Comparison of ENCODE assay signal across 13 mouse cellular contexts in the genomic region with DNA sequence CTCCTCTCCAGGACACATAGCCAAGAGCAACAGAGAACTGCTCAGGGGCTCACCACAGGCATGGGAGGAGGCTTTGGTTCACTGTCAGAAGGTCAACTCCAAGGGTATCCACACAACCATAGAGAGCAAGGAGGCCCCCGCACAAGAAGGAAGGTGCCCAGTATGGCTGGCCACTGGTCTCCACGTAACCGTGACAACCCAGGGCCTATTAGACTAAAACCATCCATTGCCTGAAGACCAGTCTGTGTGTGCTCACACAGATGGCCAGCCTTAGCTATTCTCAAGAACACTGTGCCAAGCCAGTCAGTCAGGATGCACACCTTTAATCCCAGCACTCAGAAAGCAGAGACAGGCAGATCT.
DNase-seq lines count a peak whose midpoint lies in the region; ATAC-seq and TF ChIP-seq lines count a peak whose summit lies in the region.
"Had no signal": no experiment of that assay in that cellular context is flagged by ENCODE, and none has a peak within 500 bp of the region (broad histone marks: within the 10 kb centered on the region; RNA-seq: fewer than 3 reads in every experiment).

No protein-coding gene starts in this region.

- H3K4me3 ChIP-seq in gastrocnemius, adult 2 months, result no peak overlapping the region
- H3K4me3 ChIP-seq in kidney, postnatal 0 days (replicated peaks; ENCODE audit: low read depth, low read length), result no peak overlapping the region
- no peak overlapping the region for H3K4me3 ChIP-seq in forebrain, embryonic 15.5 days
- H3K4me3 ChIP-seq in midbrain, embryonic 16.5 days (ENCODE audit: low read depth, low read length), result no peak overlapping the region
- H3K4me3 ChIP-seq: liver, embryonic 15.5 days had no signal

- DNase-seq in gastrocnemius, adult 2 months, result no peak
- no peak for DNase-seq in gastrocnemius, postnatal 4 days (ENCODE audit: low spot score in 2 of 2)
- DNase-seq in kidney, postnatal 0 days (ENCODE audit: low spot score), result no peak
- no peak for DNase-seq in kidney, adult 8-10 months
- no peak for DNase-seq in embryo, embryonic 9.5 days (ENCODE audit: extremely low spot score)
- DNase-seq in cerebellum, adult 9-10 months, result no peak
- DNase-seq: adrenal gland, postnatal 10 days; B cell, adult 2 months; kidney, postnatal 10 days; thymus, postnatal 4 days had no signal

- peaks cover 14% of the 10 kb centered on the region for H3K4me1 ChIP-seq in kidney, postnatal 0 days (replicated peaks; ENCODE audit: insufficient read depth, low read length)
- peaks cover 20% of the 10 kb centered on the region for H3K4me1 ChIP-seq in forebrain, embryonic 15.5 days
- no peaks in the 10 kb centered on the region for H3K4me1 ChIP-seq in midbrain, embryonic 16.5 days (ENCODE audit: control insufficient read depth, insufficient read depth, low read length)

- H3K36me3 ChIP-seq in kidney, postnatal 0 days (ENCODE audit: insufficient read depth, low read length), result no peaks in the 10 kb centered on the region
- H3K36me3 ChIP-seq in forebrain, embryonic 15.5 days, result no peaks in the 10 kb centered on the region
- H3K36me3 ChIP-seq in midbrain, embryonic 16.5 days (ENCODE audit: control insufficient read depth, insufficient read depth, low read length), result no peaks in the 10 kb centered on the region
- H3K36me3 ChIP-seq: liver, embryonic 15.5 days had no signal

- TF ChIP-seq CTCF in gastrocnemius, adult 2 months (IDR thresholded peaks at IDR 0.05), result no peak
- TF ChIP-seq CTCF in kidney, postnatal 0 days (IDR thresholded peaks at IDR 0.05; ENCODE audit: low read depth), result no peak

- H3K27me3 ChIP-seq in kidney, postnatal 0 days (ENCODE audit: insufficient read depth, low read length), result no peaks in the 10 kb centered on the region
- H3K27me3 ChIP-seq in forebrain, embryonic 15.5 days, result no peaks in the 10 kb centered on the region
- H3K27me3 ChIP-seq in midbrain, embryonic 16.5 days (ENCODE audit: control insufficient read depth, insufficient read depth, low read depth, low read length), result no peaks in the 10 kb centered on the region
- H3K27me3 ChIP-seq: liver, embryonic 15.5 days had no signal

- intact Hi-C loops in gastrocnemius, adult 2 months (cut with DNase I), result no loop called here

- H3K4me2 ChIP-seq in kidney, postnatal 0 days (ENCODE audit: low read length), result no peak overlapping the region
- H3K4me2 ChIP-seq in forebrain, embryonic 15.5 days (replicated peaks), result no peak overlapping the region
- H3K4me2 ChIP-seq in midbrain, embryonic 16.5 days (ENCODE audit: low read length), result no peak overlapping the region
- H3K4me2 ChIP-seq: liver, embryonic 15.5 days had no signal

- H3K9ac ChIP-seq in kidney, postnatal 0 days (ENCODE audit: low read depth, low read length), result no peak overlapping the region
- H3K9ac ChIP-seq in forebrain, embryonic 15.5 days (replicated peaks), result no peak overlapping the region
- H3K9ac ChIP-seq in midbrain, embryonic 16.5 days (ENCODE audit: low read depth, low read length), result no peak overlapping the region; the same call in 1 of the 2 replicates
- H3K9ac ChIP-seq: liver, embryonic 15.5 days had no signal

- peak; percentile 41 for ATAC-seq in kidney, postnatal 0 days (replicated peaks; ENCODE audit: low FRiP score, low read depth)
- 0 out of 2 replicates have a peak, but pooled peaks have one; percentile 9 for ATAC-seq in forebrain, embryonic 15.5 days (replicated peaks)
- ATAC-seq in midbrain, embryonic 16.5 days, result 0 out of 2 replicates have a peak, but pooled peaks have one; percentile 18

- 68% methylated on average over 3 of the region's 3 CpGs for WGBS in kidney, postnatal 0 days
- WGBS in forebrain, embryonic 15.5 days, result 89% methylated on average over 3 of the region's 3 CpGs
- 93% methylated on average over 3 of the region's 3 CpGs for WGBS in midbrain, embryonic 16.5 days

- peak overlapping the region; percentile 61; the same call in 1 of the 2 replicates for H3K27ac ChIP-seq in gastrocnemius, adult 2 months
- H3K27ac ChIP-seq in kidney, postnatal 0 days, result no peak overlapping the region
- no peak overlapping the region for H3K27ac ChIP-seq in forebrain, embryonic 15.5 days (replicated peaks)
- H3K27ac ChIP-seq in midbrain, embryonic 16.5 days (ENCODE audit: low read length), result no peak overlapping the region
- H3K27ac ChIP-seq: liver, embryonic 15.5 days had no signal

- H3K9me3 ChIP-seq in kidney, postnatal 0 days (replicated peaks; ENCODE audit: low read length), result no peaks in the 10 kb centered on the region
- no peaks in the 10 kb centered on the region for H3K9me3 ChIP-seq in forebrain, embryonic 15.5 days
- no peaks in the 10 kb centered on the region; the same call in 1 of the 2 replicates for H3K9me3 ChIP-seq in midbrain, embryonic 16.5 days (replicated peaks; ENCODE audit: control insufficient read depth, low read length, poor library complexity, severe bottlenecking)
- H3K9me3 ChIP-seq: liver, embryonic 15.5 days had no signal
